Mouse (Mus musculus) urinary bladder, postnatal 25 days (tissue): ENCODE data around the gene Kcnc1.

Experiments
- DNase-seq: peaks from one replicate; pipeline ENCODE4 v3.0.0; 2022; ENCODE audit warnings: low spot score

The Kcnc1 gene

DNA sequence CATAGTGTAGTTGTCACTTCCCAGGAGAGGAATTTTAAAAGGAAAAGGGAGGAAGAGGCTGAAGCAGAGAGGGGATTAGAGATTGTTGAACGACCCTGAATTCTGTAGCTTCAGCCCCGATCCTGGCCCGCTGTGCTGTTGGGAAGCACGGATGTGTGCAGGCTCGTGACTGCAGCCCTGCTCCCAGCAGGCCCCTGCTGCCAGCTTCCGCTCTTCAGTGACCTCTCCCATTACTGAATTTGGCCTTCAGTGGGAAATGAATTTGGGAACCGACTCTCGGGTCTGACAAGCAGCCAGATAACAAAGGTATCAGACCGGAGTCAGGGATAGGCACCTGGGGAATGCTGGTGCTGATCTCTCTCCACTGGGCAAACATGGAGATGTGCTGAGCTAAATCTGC lies 76.8 kb downstream of the Kcnc1 start:
- no peak for DNase-seq

- no peak for DNase-seq
Observed at GRCm38 (mm10) chr7:46475464-46475863, 79.2 kb downstream of the Kcnc1 start.

DNA sequence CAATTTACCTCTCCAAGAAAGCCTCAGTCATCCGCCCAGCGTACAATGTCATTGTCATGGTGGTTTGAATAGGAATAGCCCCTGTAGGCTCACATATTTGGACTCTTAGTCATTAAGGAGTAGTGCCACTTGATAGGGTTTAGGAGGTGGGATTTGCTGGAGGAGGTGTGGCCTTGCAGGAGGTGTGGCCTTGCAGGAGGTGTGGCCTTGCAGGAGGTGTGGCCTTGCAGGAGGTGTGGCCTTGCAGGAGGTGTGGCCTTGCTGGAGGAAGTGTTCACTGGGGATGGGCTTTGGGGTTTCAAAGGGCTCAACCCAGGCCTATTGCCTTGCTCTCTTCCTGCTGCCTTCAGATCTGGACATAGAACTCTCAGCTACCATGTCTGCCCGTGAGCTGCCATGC lies 81.2 kb downstream of the Kcnc1 start:
- no peak for DNase-seq

DNA sequence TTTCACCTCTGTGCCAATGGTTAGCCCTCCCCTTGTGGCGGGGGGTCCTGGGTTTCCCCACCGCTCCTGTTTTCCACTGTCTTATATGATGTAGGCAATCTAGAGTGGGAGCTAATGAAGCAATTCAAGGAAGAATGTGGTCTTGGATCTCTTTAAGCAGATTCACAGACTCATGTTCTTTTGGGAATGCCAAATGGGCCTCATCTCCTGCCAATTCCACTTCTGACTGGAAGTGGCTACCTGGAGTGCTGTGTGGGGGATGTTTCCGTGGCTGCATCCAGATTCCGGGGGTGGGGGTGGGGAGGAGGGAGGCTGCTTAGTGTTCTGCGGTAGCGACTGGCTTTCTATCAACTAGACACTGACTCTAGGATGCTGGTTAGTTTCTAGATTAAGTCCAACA lies 83.5 kb downstream of the Kcnc1 start:
- DNase-seq = no peak

DNA sequence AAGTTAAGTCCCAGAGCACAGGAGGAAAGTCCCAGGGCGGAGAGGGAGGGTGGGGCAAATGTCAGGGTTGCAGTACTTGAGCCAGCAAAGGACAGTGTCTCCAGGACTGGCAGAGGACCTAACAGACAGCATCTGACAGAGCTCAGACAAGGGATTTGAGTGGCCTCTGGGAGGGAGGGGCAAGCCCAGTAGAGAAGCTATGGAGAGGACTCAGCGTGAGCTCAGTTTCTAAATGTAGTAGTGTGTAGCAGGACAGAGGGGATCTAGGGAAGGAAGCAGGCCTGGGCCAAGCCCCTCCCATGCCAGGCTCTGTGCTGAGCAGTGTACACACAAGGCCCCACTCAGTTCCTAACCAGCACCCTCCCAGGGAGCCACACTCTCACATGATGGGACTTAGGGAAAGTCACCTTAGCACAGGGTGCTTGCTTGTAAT lies 85.8 kb downstream of the Kcnc1 start:
- no peak for DNase-seq

DNA sequence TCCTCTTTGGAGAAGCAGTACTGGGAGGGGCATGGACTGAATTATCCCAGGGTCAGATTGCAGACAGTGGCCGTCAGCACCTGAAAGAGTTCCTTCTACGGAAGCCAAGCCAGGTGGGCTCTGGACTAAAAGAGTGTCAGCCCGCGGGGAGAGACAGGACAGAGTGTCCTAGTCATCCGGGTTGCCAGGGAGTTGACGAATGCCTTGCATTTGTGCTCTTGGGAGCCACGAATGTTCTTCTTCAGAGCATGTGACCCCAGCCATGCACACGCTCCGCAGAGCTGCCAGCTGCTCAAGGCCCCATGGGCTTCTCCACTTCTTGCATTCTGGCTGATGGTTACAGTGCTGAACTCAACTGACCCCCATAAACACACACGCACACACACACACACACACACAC lies 86.8 kb downstream of the Kcnc1 start:
- DNase-seq = no peak

- no peak for DNase-seq
Observed at GRCm38 (mm10) chr7:46484223-46484622, 87.9 kb downstream of the Kcnc1 start.

- DNase-seq = no peak
Observed at GRCm38 (mm10) chr7:46486761-46487160, 90.5 kb downstream of the Kcnc1 start.

DNA sequence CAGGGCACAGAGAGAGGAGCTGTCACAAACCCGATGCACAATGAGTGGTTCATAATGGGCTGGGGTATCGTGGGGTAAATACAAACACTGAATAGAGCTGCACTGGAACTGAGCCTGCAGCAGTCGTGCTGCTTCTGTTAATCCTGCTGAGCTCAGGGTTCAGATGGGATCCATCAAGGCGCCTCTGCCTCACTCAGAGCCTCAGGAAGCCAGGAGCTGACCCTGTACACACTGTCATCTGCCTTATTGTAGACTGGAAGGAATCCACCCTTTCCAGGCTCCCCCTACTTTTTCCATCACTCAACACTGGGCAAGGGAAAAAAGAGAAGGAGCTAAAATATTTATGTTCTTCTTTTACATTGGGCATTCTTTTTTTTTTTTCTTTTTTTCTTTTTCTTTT lies 91.1 kb downstream of the Kcnc1 start:
- no peak for DNase-seq
